Mouse (Mus musculus) induced T-regulatory cell, adult 2 months (primary cell): Measurements from ENCODE around the gene Vmn1r122.
"Not testable (repeated sequence)": the region's sequence is repeated elsewhere in the genome, so short reads cannot be mapped to it uniquely, and the experiment has no call there.

Source experiments
- DNase-seq: peaks from one replicate; pipeline ENCODE4 v3.0.0-alpha.2; 2012; ENCODE audit warnings: low read depth

The Vmn1r122 gene

GRCm38 (mm10) chr7:21134028-21134427, at the start of gene Vmn1r122:
Gene Vmn1r122, minus strand, starts transcription at chr7:21134128.
- not testable (repeated sequence) for DNase-seq

GRCm38 (mm10) chr7:21161885-21162284, 28.0 kb upstream of the Vmn1r122 start, which contains the start of gene Vmn1r123:
Gene Vmn1r123, plus strand, starts transcription at chr7:21162185.
- not testable (repeated sequence) for DNase-seq

- not testable (repeated sequence) for DNase-seq
Observed at GRCm38 (mm10) chr7:21098413-21098812, 35.5 kb downstream of the Vmn1r122 start, which contains the start of gene Vmn1r121. Gene Vmn1r121, minus strand, starts transcription at chr7:21098513.
